Mouse (Mus musculus): ENCODE data around the gene Bach1. TPM values are rescaled to one million over a fixed set of nuclear protein-coding genes. Genes with fewer than 3 reads are reported as not detected.

The Bach1 gene
- total and polyA plus RNA-seq, 3 experiments = 11.4 to 20.9 (median 13.4) TPM

DNA sequence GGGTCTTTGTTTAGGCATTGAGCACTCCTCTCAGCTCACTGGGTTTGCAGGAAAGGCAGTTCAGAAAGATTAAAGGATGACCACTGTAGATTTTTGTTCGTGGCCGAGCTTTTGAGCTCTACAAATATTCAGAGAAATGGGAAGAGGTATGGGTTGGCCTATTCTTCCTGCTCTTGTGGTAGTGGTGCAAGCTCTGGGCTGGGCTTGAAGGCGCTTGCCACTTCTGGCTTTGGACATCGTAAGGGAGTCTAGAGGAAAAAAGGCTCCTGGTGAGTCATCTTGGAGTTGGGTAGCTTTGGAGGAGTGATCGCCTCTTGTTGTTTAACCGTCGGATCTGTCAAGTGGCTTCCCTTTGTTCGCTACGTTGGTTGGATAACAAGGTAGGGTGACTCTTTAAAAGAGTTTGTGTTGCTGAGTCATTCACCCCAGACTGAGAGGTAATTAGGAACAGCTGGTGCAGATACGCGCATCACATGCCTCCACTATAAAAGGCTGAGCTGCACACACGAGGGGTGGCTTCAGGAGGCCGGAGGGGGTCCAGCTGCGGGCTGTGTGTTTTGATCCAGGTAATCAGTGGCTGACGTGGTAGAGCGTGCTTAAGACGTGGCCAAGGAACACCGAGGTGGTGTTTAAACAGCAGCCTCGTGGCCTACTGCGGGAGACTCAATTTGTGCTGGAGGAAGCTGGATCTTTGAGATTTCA, 1.1 kb downstream of the Bach1 start:
- Histone ChIP-seq H3K4me2 (ENCODE audit: insufficient read depth, low read depth, poor library complexity, severe bottlenecking) (peak overlapping the region; percentile 90), H3K9me3 (replicated peaks; ENCODE audit: low read length) (no peaks in the 10 kb centered on the region), H3K4me1 (ENCODE audit: control insufficient read depth in 1 of 2, insufficient read depth in 2 of 2) (peaks cover 12 to 36% of the 10 kb centered on the region in 2 experiments), H3K4me3 (replicated peaks in 1 of 3; ENCODE audit: low read depth in 2 of 3, low read length in 2 of 3, poor library complexity in 1 of 3) (peak overlapping the region; percentile 78 to 87 (median 84)), H3K36me3 (replicated peaks in 1 of 2; ENCODE audit: control insufficient read depth in 1 of 2, insufficient read depth in 1 of 2, low read length in 1 of 2) (peaks cover 0 to 12% of the 10 kb centered on the region in 2 experiments), H3K79me2 (replicated peaks; ENCODE audit: control insufficient read depth, extremely low read depth, insufficient read depth, poor library complexity, severe bottlenecking) (peaks cover 53% of the 10 kb centered on the region), H3K27ac (ENCODE audit: insufficient read depth, low read depth) (peak overlapping the region; percentile 72), H3K27me3 (replicated peaks) (peaks cover 4% of the 10 kb centered on the region), H3K9ac (ENCODE audit: insufficient read depth, low read depth) (peak overlapping the region; percentile 96)
- dilution Hi-C loops (cut with MboI; ENCODE audit: extremely low pct_ligation_motif_present, extremely low pct_unique_long_range_greater_than_20kb, low sequenced_read_pairs) = no loop called here
- TF ChIP-seq PAX5 (IDR thresholded peaks at IDR 0.05; ENCODE audit: low read length) (no peak), MAZ (IDR thresholded peaks at IDR 0.05; ENCODE audit: low read depth, low read length) (peak; percentile 76), CTCF (conservative IDR thresholded peaks at IDR 0.05 in 1 of 2, IDR thresholded peaks at IDR 0.05 in 1 of 2; ENCODE audit: low read depth in 2 of 2, low read length in 2 of 2) (no peak), NRF1 (IDR thresholded peaks at IDR 0.05; ENCODE audit: low read depth, low read length) (no peak), ELF1 (IDR thresholded peaks at IDR 0.05; ENCODE audit: low read depth, low read length) (peak; percentile 46; the same call in 1 of the 2 replicates), USF2 (conservative IDR thresholded peaks at IDR 0.05; ENCODE audit: low read depth, low read length) (no peak), CHD1 (IDR thresholded peaks at IDR 0.05; ENCODE audit: low read depth, low read length) (peak; percentile 96), ZMIZ1 (IDR thresholded peaks at IDR 0.05; ENCODE audit: low read depth, low read length) (peak; percentile 57; the same call in 1 of the 2 replicates), TCF12 (IDR thresholded peaks at IDR 0.05; ENCODE audit: low read depth, low read length) (peak; percentile 58; the same call in 1 of the 2 replicates), MAFK (IDR thresholded peaks at IDR 0.05; ENCODE audit: insufficient replicate concordance, low read length) (peak; percentile 90; the same call in 1 of the 2 replicates), UBTF (IDR thresholded peaks at IDR 0.05; ENCODE audit: low read depth, low read length) (no peak), IRF4 (IDR thresholded peaks at IDR 0.05; ENCODE audit: low read depth, low read length) (peak; percentile 72; the same call in 1 of the 2 replicates), RAD21 (IDR thresholded peaks at IDR 0.05; ENCODE audit: low read depth, low read length) (no peak), ZNF384 (IDR thresholded peaks at IDR 0.05; ENCODE audit: low read depth, low read length) (no peak), ZC3H11A (IDR thresholded peaks at IDR 0.05; ENCODE audit: low read depth, low read length) (no peak), CHD2 (IDR thresholded peaks at IDR 0.05; ENCODE audit: low read length) (peak; percentile 59), EP300 (IDR thresholded peaks at IDR 0.05; ENCODE audit: low read length) (peak; percentile 68), HCFC1 (IDR thresholded peaks at IDR 0.05; ENCODE audit: low read depth, low read length) (peak; percentile 50), RCOR1 (conservative IDR thresholded peaks at IDR 0.05; ENCODE audit: low read depth, low read length) (peak; percentile 80; the same call in 1 of the 2 replicates), E2F4 (IDR thresholded peaks at IDR 0.05; ENCODE audit: insufficient replicate concordance, low read depth, low read length) (no peak), SMC3 (IDR thresholded peaks at IDR 0.05; ENCODE audit: low read depth, low read length) (no peak; the same call in 1 of the 2 replicates), NELFE (IDR thresholded peaks at IDR 0.05; ENCODE audit: low read depth, low read length) (peak; percentile 59), MEF2A (IDR thresholded peaks at IDR 0.05; ENCODE audit: borderline replicate concordance, low read depth, low read length) (peak; percentile 57; the same call in 1 of the 2 replicates), MXI1 (IDR thresholded peaks at IDR 0.05; ENCODE audit: low read depth, low read length) (peak; percentile 97), GABPA (IDR thresholded peaks at IDR 0.05; ENCODE audit: insufficient replicate concordance, low read depth, low read length) (no peak), POLR2AphosphoS2 (IDR thresholded peaks at IDR 0.05; ENCODE audit: low read depth, low read length) (peak; percentile 59; the same call in 1 of the 2 replicates), ETS1 (conservative IDR thresholded peaks at IDR 0.05; ENCODE audit: low read depth, low read length) (peak; percentile 92), ZKSCAN1 (IDR thresholded peaks at IDR 0.05; ENCODE audit: borderline replicate concordance, low read depth, low read length) (no peak), TBP (conservative IDR thresholded peaks at IDR 0.05; ENCODE audit: low read depth, low read length) (0 out of 2 replicates have a peak, but pooled peaks have one; percentile 44), JUN (IDR thresholded peaks at IDR 0.05; ENCODE audit: insufficient read depth, low read depth, low read length) (peak; percentile 37; the same call in 1 of the 2 replicates), MAX (IDR thresholded peaks at IDR 0.05; ENCODE audit: low read length) (peak; percentile 85), USF1 (IDR thresholded peaks at IDR 0.05; ENCODE audit: low read depth, low read length) (peak; percentile 27), JUND (conservative IDR thresholded peaks at IDR 0.05; ENCODE audit: low read depth, low read length) (peak; percentile 66), KAT2A (IDR thresholded peaks at IDR 0.05; ENCODE audit: insufficient replicate concordance, low read length) (0 out of 2 replicates have a peak, but pooled peaks have one; percentile 48), BHLHE40 (IDR thresholded peaks at IDR 0.05; ENCODE audit: low read depth, low read length) (peak; percentile 90), MYC (IDR thresholded peaks at IDR 0.05; ENCODE audit: low read depth, low read length) (peak; percentile 62), SIN3A (IDR thresholded peaks at IDR 0.05; ENCODE audit: low read length) (peak; percentile 97), POLR2A (IDR thresholded peaks at IDR 0.05; ENCODE audit: low read depth, low read length) (peak; percentile 47)
- in situ Hi-C loops (cut with MboI; ENCODE audit: low pct_ligation_motif_present, low pct_unique_long_range_greater_than_20kb, low sequenced_read_pairs) = no loop called here
- peak; percentile 87 for DNase-seq (ENCODE audit: extremely low read depth)

All from CH12.LX (cell line).